Comparison of ENCODE assay signal across 11 mouse cellular contexts in the genomic region with DNA sequence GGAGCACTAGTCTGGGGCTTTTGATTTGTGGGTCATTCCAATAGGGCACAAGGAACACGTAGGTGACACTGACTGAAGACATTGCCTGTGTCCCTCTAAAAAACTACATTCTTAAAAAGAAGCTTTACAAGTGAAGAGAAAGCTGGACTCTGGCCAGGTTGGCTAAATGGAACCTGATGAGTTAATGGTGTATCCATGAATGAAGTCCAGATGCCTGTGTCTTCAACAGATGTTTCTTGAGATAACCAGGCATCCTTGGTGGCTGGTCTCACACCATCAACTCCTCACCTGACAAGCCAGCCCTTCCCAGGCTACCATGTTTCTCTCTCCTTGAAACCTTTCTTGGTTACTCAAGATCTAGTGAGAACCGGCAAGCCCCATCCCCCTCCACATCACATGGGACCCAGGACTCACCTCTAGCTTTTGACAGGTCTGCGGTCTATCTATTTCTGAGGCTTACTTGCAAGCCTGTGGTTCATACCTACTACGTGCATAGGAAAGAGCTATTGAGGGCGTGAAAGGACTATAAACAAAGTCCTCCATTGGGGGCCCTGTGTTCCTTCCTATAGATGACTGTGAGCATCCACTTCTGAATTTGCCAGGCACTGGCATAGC.
"Had no signal": no experiment of that assay in that cellular context is flagged by ENCODE, and none has a peak within 500 bp of the region (broad histone marks: within the 10 kb centered on the region; RNA-seq: fewer than 3 reads in every experiment).

No protein-coding gene starts in this region.

- H3K4me1 ChIP-seq: liver, embryonic 15.5 days had no signal

- ATAC-seq: lung, postnatal 0 days; midbrain, embryonic 15.5 days had no signal

- H3K36me3 ChIP-seq: liver, embryonic 15.5 days had no signal

- H3K27ac ChIP-seq: limb, embryonic 10.5 days; liver, embryonic 15.5 days; midbrain, embryonic 15.5 days; neural tube, embryonic 13.5 days had no signal

- DNase-seq: kidney, postnatal 36 days; lung, adult 2 months; lung, postnatal 4 days; right cerebral cortex, postnatal 14 days; thymus, postnatal 36 days had no signal

- H3K27me3 ChIP-seq: midbrain, embryonic 15.5 days; neural tube, embryonic 13.5 days had no signal

- H3K9me3 ChIP-seq: limb, embryonic 10.5 days; liver, embryonic 15.5 days; midbrain, embryonic 15.5 days; neural tube, embryonic 13.5 days had no signal

- H3K4me3 ChIP-seq: layer of hippocampus, adult 2 months; limb, embryonic 10.5 days; liver, embryonic 15.5 days; midbrain, embryonic 15.5 days; neural tube, embryonic 13.5 days had no signal
